Mouse (Mus musculus) left cerebral cortex, postnatal 4 days (tissue): Measurements from ENCODE around the gene Ercc6. TPM values are rescaled to one million over a fixed set of nuclear protein-coding genes. Genes with fewer than 3 reads are reported as not detected.

Experiments
- DNase-seq: peaks from one replicate; pipeline ENCODE4 v3.0.0-alpha.2; 2022
- intact Hi-C: fragments of 180-260 bp; cut with DNase I; formaldehyde crosslinking; loops from one replicate; pipeline ENCODE4 v1.15.1; 2025
- total RNA-seq, 2 experiments: library from RNA; stranded (reverse); gene quantifications; 2 replicates each; pipeline ENCODE4 v1.2.3; 2021

The Ercc6 gene
- total RNA-seq, 2 experiments from 2014 or later: 27.9 to 29.0 TPM

DNA sequence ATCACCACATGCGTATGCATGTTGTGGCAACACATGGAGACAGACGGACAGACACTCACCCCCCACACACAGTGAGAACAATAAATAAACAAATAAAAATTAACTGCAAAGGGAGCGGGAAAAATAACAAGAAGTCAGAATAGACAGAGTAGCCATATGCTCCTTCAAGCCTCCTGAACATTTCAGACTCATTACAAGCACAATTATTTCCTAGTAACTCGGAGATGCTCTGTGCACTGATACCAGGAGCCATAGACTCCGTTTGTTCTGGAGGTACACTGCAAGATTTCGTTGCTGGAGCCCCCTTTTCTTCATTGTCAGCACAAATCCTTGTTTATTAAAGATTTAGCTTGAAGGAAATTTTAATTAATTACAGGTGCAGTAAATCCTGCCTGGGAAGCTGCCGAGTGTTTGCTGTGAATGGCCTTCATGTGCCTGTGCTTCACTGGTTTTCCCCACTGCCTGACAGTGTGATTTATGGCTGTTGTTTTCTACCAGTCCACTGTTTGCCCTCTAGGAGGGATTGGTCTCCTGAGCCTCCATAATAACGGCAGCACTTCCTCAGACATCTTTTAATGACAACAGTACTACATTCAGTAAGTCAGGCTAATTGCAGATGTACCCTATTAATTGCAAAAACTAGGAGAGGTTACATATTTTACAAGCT, 41.7 kb downstream of the Ercc6 start:
- no peak for DNase-seq
- intact Hi-C loops: no loop called here

- intact Hi-C loops: no loop called here
- no peak for DNase-seq
These were observed 48.1 kb downstream of the Ercc6 start for GRCm38 (mm10) chr14:32561428-32561827.

- peak; percentile 20 for DNase-seq
- intact Hi-C loops: no loop called here
These were observed 50.3 kb downstream of the Ercc6 start for GRCm38 (mm10) chr14:32563661-32564060.

GRCm38 (mm10) chr14:32572519-32572918, 59.2 kb downstream of the Ercc6 start:
- DNase-seq: no peak
- intact Hi-C loops: loop anchor here (10.0 kb wide), 1 partner anchor 632 kb away; no protein-coding TSS in a partner anchor

- intact Hi-C loops: loop anchor here (10.0 kb wide), 1 partner anchor 626 kb away; no protein-coding TSS in a partner anchor
- DNase-seq: no peak
These were observed 65.1 kb downstream of the Ercc6 start for GRCm38 (mm10) chr14:32578420-32578819.

GRCm38 (mm10) chr14:32583696-32584095, 70.4 kb downstream of the Ercc6 start:
- intact Hi-C loops: loop anchor here (5.0 kb wide), 1 partner anchor 46 kb away; no protein-coding TSS in a partner anchor
- DNase-seq: no peak

DNA sequence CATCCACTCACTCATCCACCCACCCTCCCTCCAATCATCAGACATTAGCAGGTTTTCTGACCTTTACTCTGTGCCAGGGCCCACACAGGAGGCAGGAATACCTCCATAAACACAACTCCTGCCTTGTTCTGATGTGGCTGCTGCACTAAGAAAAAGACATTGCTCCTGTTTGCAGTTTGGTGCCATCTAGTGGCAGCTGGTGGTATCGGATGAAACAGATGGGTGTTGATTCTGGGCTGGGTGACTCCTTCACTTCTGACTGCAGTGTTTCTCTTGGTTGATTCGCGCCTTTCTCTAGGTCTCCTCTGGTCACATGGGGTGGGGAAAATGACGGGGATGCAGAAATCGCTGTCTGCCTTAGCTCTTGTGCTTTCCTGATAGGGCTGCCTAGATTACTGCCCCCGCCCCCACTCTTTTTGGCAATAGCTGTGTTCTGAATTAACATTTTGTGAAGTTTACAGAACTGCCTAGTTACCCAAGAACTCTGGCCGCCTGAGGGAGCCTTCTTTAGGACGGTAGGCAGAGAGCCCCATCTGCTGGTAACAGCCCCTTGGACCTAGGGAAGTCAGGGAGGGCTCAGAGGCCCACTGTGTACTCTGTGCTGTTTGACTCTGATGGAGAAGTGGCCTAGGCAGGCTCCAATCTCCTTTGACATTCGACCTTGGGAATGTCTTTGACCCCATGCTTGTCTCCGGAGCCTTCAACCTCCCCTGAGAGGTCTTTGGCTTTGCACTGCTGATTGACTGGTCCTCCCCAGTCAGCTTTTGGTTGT, 73.9 kb downstream of the Ercc6 start:
- intact Hi-C loops: no loop called here
- DNase-seq: peak; percentile 83

DNA sequence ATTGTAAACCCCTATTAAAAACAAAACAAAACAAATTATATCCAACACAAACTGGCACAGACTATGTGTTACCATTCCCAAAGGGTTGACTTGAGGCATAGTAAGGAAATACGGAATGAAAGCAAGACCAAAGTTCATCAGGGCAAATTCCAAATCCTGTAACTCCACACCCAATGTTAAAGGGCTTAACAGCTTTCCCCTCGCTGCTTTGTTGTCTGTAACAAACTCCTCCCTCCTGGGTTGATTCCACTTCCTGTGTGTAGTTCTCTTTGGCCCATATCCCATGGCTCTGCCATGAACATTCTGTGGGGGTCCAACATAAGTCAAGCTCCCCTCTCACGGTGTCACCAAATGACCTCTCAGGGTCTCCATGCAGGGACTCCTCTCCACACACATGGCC, 77.1 kb downstream of the Ercc6 start:
- no peak for DNase-seq
- intact Hi-C loops: no loop called here

DNA sequence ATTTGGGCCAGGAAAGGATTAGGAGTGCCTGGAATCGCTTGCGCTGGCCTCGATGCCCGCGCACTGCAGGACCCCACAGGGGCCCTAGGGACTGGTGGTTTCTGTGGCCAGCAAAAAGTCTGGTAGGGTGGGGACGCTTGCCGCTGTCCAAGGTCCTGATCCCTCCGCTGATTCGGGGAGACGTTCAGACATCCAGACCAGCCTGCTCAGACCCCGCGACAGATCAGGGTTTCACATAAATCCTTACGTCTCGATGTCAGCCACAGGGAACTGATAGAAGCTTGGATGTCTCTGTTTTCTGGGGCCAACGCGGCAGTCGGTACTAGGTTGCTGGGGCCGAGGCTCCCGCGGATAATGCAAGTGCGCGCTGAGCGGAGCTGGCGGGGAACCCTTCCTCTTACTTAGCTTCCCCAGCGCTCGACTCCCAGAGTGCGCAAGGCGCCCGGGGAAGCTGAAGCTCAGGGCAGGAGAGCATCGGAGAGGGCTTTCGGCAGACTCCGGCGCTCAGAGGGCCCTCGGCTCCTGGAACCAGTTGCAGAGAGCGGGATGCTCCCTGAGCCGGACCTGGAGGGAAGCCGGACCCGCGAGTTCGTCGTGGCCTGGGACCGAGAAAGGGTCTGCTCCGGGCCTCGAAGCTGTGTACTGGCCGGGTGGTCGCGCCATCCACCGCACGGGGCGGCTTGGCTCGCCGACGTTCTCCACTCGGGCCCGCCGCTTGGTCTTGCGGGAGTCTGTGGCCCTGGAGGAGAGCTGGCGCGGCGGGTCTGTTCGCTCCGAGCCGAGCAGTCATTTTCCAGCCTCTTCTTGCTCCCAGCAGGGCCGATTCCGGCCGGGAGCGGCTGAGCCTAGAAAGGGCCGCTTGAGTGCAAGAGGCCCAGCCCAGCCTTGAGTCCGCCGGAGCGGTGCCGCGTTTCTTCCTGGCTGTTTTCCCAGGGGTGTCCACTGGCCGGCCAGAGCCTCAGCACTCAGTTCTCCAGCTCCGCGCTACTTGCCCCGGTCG, 84.2 kb downstream of the Ercc6 start:
- intact Hi-C loops: no loop called here
- DNase-seq: peak; percentile 52

GRCm38 (mm10) chr14:32598437-32599219, 85.3 kb downstream of the Ercc6 start:
- DNase-seq: no peak
- intact Hi-C loops: no loop called here

DNA sequence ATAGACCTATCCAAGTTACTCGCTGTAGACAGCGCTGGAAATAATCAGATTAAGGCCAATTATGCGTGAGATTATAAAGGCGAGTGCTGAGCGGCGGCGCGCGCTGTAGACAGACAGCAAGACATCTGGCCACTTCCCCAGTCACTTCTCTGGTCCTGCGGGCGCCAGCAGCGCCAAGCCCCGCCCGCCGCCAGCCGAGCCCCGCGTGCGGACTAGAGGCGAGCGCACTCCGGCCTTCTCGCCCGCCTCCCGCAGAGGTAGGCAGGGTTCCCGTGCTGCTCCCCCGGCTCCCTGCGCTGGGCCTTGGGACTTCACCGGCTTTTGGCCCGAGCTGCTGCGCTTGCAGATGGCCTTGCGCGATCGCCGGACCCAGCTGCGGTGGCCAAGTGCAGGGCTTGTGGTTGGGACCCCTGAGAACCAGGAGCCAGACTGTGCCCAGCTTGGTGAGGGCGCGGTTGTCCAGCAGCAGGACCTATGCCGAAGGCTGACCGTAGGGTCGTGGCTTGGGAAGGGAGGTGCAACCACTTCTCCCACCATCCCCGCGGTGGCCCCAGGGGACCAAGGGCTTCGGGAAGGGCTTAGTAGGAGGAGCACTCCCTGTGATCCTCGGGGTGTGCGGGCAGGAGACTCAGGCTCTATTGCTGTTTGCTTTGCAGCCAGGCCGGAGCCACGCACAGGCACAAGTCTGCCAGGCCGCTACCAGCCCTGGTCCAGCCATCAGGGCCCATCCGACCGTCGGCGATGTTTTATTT, 86.1 kb downstream of the Ercc6 start, which contains the start of gene Prrxl1:
TSS of gene Prrxl1 (plus strand) at position 118 of the 752 bp plus-strand sequence.
- intact Hi-C loops: loop anchor here (10.0 kb wide), 1 partner anchor 365 kb away; no protein-coding TSS in a partner anchor
- peak; percentile 33 for DNase-seq

- intact Hi-C loops: loop anchor here (10.0 kb wide), 1 partner anchor 365 kb away; no protein-coding TSS in a partner anchor
- peak; percentile 17 for DNase-seq
These were observed 86.8 kb downstream of the Ercc6 start for GRCm38 (mm10) chr14:32600110-32600509.

GRCm38 (mm10) chr14:32605508-32605907, 92.2 kb downstream of the Ercc6 start:
- DNase-seq: no peak
- intact Hi-C loops: loop anchor here (10.0 kb wide), 1 partner anchor 359 kb away; no protein-coding TSS in a partner anchor

DNA sequence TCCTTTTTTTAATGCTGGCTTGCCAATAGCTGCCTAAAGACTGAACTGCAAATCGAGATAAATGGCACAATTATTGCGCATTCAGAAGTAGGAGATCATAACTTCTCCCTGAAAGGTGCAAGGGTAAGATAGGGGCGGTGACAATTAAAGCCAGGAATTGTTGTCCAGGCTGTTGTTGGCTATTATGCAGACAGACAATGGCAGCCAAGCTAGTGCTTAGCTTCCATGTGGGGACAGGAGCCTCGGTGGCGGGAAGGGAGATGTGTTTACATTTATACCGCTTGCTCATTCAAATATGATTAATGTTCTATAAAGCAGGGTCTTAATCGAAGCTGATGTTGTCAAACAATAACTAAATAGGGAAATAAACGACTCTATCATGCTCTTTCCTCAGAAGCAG, 93.0 kb downstream of the Ercc6 start:
- no peak for DNase-seq
- intact Hi-C loops: loop anchor here (10.0 kb wide), 1 partner anchor 358 kb away; no protein-coding TSS in a partner anchor

GRCm38 (mm10) chr14:32609392-32609791, 96.1 kb downstream of the Ercc6 start:
- DNase-seq: peak; percentile 46
- intact Hi-C loops: loop anchor here (10.0 kb wide), 1 partner anchor 355 kb away; no protein-coding TSS in a partner anchor

- DNase-seq: no peak
- intact Hi-C loops: no loop called here
These were observed 103.9 kb downstream of the Ercc6 start for GRCm38 (mm10) chr14:32617253-32617652.

DNA sequence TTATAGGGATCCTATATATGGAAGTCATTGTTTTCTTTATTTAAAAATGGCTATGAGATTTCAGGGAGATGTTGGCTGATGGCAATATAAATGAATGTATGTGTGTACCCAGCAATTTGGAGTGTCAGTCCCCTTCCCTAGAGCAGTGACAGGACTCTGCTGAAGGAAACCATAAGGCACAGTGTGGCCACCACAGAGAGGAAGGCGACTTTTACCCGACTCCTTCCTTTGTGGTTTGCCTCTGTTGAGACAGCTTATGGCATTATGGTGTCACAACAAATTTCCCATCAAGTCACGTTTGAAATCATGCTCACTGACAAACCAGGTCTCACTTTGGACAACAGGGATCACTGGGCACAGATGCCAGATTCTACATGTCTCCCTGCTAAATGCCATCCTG, 110.9 kb downstream of the Ercc6 start:
- DNase-seq: no peak
- intact Hi-C loops: no loop called here

DNA sequence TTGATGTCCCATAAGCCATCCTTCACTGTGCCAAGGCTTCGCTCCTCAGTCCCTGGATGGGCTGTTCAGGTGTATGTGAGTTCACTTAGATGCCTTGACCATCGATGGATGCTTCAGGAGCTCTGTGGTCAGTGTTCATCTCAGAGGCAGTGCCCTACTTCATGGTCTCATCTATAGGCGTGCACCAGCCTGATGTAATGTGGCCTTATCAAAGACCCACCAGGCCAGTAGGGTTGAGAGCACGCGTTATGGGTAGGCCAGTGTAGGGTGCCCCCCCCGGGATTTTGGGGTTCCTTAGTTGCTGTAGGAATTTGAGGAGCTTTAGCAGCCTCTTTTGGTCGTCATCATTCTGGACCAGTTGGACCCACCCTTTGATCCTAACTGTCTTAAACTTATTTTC, 111.5 kb downstream of the Ercc6 start:
- intact Hi-C loops: no loop called here
- DNase-seq: no peak

DNA sequence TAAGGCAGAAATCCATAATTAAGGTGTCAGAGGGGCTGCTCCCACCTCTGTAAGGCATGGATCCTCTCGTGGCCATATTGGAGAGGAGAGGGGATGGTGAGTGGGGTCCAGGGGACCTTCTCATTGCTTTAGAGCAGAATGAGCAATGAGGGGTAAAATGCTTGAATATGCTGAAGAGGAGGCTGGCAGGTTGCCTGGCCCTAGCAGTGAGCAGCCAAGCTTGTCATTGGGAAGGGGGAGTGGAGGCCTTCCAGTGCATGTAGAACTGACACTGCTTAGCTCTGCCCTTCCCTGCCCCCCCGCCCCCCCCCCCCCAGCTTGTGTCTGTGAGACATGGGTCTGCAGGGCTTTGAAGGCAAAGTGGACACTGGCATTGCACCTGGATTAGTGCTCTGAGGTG, 114.0 kb downstream of the Ercc6 start:
- intact Hi-C loops: no loop called here
- peak; percentile 75 for DNase-seq
